Mouse (Mus musculus): ENCODE results near the gene Thap12. TPM values are rescaled to one million over a fixed set of nuclear protein-coding genes. Genes with fewer than 3 reads are reported as not detected.

Thap12 gene
- polyA plus RNA-seq, 1 experiment from 2014 or later: 43.4 TPM

DNA sequence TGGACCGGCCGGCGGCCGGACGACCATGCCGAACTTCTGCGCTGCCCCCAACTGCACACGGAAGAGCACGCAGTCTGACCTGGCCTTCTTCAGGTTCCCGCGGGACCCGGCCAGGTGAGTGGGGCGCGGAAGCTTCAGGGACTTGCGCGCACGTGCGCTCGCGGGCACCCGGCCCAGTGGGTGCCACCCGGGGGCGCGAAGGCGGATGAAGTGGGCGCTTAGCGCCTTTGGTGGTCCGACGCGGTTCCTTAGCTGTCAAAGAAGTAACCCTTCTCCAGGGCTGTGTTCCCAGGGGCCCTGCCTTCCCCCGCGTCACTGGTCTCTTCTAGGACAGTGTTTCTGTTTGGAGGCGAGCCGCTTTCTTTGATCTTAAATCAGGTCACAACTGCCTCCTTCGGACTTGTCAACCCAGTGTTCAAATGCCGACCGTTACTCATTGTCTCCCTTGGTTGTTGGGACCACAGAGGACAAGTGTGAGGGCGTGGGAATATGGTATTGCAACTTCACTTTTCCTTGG lies 520 bp downstream of the Thap12 start:
- under 1% methylated on average over 38 of the region's 38 CpGs for WGBS
- H3K4me3 ChIP-seq (replicated peaks): peak overlapping the region; percentile 98
- H3K27me3 ChIP-seq (replicated peaks): no peaks in the 10 kb centered on the region
- H3K4me2 ChIP-seq (replicated peaks): peak overlapping the region; percentile 61
- peak overlapping the region; percentile 95 for H3K9ac ChIP-seq
- no peaks in the 10 kb centered on the region for H3K9me3 ChIP-seq
- peak overlapping the region; percentile 86 for H3K27ac ChIP-seq
- peak; percentile 26; the same call in 1 of the 2 replicates for ATAC-seq
- H3K4me1 ChIP-seq (replicated peaks): peaks cover 17% of the 10 kb centered on the region
- no peaks in the 10 kb centered on the region for H3K36me3 ChIP-seq

DNA sequence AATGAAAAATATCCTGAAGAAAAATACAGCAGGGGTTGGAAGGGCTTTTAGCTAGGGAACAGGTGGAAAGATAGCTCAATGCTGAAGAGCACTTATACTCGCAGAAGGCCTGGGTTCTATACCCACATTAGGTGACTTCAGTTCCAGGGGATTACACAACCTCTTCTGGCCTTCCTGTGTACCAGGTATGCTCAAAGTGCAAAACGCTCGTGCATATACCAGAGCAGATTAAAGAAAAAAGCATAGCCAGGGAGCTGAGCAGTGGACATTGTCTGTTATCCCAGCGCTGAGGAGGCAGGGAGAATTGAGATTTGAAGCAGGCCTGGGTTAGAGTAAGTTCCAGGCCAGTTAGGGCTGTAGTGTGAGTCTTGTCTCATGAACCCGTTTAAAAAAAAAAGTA lies 1.4 kb downstream of the Thap12 start:
- no peaks in the 10 kb centered on the region for H3K9me3 ChIP-seq
- H3K9ac ChIP-seq: 0 out of 2 replicates have a peak overlapping the region, but pooled peaks have one; percentile 13
- peaks cover 17% of the 10 kb centered on the region for H3K4me1 ChIP-seq (replicated peaks)
- H3K4me3 ChIP-seq (replicated peaks): peak overlapping the region; percentile 98
- WGBS: 60% methylated on average over 5 of the region's 5 CpGs
- ATAC-seq: no peak
- no peaks in the 10 kb centered on the region for H3K36me3 ChIP-seq
- H3K4me2 ChIP-seq (replicated peaks): peak overlapping the region; percentile 61
- H3K27ac ChIP-seq: no peak overlapping the region
- H3K27me3 ChIP-seq (replicated peaks): no peaks in the 10 kb centered on the region

DNA sequence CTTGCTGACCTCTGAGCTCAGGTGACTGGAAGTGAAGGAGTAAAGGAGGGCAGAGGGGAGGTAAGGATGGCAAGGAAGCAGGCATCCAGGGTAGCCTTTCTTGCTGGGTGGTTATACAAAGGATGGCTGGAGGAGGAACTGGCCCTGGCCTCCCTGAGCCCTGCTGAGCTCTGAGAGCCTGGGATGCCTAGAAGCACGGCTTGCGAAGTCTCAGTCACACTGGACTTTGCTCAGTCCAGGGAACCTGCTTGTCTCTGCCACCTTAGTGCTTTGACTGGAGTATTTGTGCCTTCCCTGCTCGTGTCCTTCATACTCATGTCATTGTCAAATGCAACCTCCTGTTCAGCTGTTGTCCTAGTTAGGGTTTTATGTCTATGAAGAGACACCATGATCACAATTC lies 10.8 kb downstream of the Thap12 start:
- Histone ChIP-seq H3K27me3 (replicated peaks) (no peaks in the 10 kb centered on the region), H3K9ac (no peak overlapping the region), H3K9me3 (no peaks in the 10 kb centered on the region), H3K27ac (no peak overlapping the region), H3K4me2 (replicated peaks) (no peak overlapping the region), H3K4me1 (replicated peaks) (no peaks in the 10 kb centered on the region), H3K36me3 (peaks cover 46% of the 10 kb centered on the region), H3K4me3 (replicated peaks) (no peak overlapping the region)
- ATAC-seq: no peak
- 88% methylated on average over 3 of the region's 3 CpGs for WGBS

DNA sequence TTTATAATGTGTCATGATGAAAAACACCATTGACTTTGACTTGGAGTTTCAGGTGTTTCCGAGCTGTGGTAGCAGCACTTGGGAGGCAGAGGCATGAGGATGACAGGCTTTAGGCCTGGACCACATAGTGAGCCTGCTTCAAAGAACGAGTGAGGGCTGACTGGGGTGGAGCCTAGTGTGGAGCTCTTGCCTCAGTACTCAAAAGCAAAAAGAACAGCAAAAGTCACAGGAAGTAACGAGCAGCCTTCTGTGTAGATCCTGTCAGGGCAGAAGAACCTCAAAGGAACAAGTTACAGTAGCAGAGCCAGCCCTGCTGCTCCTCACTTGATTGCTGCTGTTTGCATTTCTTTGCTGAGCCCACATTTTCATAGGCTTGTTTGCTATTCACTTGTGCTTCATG lies 14.5 kb downstream of the Thap12 start:
- Histone ChIP-seq H3K4me3 (replicated peaks) (no peak overlapping the region), H3K27me3 (replicated peaks) (no peaks in the 10 kb centered on the region), H3K4me2 (replicated peaks) (no peak overlapping the region), H3K36me3 (peaks cover 37% of the 10 kb centered on the region), H3K9ac (no peak overlapping the region), H3K4me1 (replicated peaks) (no peaks in the 10 kb centered on the region), H3K9me3 (no peaks in the 10 kb centered on the region), H3K27ac (no peak overlapping the region)
- no peak for ATAC-seq
- 83% methylated on average over 3 of the region's 3 CpGs for WGBS

DNA sequence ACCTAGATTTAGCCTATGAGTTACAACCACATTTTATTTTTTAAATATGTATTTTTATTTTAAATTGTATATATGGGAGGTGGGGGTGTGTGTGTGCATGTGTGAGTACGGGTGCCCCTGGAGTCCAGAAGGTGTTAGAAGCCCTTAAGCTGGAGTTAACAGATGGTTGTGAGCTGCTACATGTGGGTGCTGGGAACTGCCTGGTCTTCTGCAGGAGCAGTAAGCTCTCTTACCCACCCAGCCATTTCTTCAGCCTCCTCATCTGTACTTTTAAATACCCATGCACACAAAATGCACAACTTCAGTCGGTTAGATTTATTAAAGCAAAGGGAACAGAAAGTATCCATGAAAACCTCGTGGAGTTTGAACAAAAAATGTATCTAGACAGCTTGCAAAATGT lies 16.9 kb downstream of the Thap12 start:
- no peak for ATAC-seq
- Histone ChIP-seq H3K27me3 (replicated peaks) (no peaks in the 10 kb centered on the region), H3K9me3 (no peaks in the 10 kb centered on the region), H3K4me1 (replicated peaks) (no peaks in the 10 kb centered on the region), H3K4me3 (replicated peaks) (no peak overlapping the region), H3K9ac (no peak overlapping the region), H3K27ac (no peak overlapping the region), H3K4me2 (replicated peaks) (no peak overlapping the region), H3K36me3 (peaks cover 20% of the 10 kb centered on the region)
- WGBS: 77% methylated on average over 3 of the region's 3 CpGs

DNA sequence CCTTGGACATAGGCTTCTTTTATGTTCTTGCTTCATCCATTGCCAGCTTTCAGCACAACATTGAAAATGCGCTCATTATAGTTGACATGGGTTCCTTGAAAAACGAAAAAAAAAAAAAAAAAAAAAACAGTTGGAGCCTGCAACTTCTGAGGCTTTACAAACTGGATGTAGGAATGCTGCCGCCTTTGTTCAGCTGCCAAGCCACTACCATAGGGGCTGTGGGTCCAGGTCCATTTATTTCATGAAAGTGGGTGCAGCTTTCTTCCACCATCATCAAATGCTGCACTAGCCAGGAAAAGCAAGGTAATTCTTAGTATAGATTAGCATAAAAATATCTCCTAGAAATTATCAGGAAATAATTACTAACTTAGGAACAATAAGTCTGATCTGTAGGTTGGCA lies 17.8 kb downstream of the Thap12 start:
- no peaks in the 10 kb centered on the region for H3K4me1 ChIP-seq (replicated peaks)
- no peak for ATAC-seq
- no peak overlapping the region for H3K4me3 ChIP-seq (replicated peaks)
- no peak overlapping the region for H3K9ac ChIP-seq
- 60% methylated on average over 3 of the region's 3 CpGs for WGBS
- no peaks in the 10 kb centered on the region for H3K27me3 ChIP-seq (replicated peaks)
- no peak overlapping the region for H3K27ac ChIP-seq
- H3K9me3 ChIP-seq: no peaks in the 10 kb centered on the region
- peaks cover 11% of the 10 kb centered on the region; the same call in 1 of the 2 replicates for H3K36me3 ChIP-seq
- no peak overlapping the region for H3K4me2 ChIP-seq (replicated peaks)

DNA sequence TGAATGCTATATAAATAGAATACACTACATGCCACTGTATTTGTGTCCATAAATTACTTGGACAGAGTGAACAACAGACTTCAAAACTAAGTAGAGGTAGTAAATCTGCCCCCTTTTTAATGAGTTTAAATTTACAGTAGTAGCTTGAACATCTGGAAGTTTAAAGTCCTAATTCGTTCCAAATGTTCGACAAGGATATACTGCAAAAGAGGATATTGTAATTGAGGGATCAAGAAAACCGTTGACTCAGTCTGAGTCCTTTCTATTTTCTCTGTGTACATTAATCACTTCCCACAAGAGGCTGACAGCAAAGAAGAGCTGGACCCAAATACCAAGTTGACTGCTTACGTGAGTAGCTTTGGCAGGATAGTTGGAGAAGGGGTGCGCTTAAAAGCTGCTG lies 18.3 kb downstream of the Thap12 start:
- H3K36me3 ChIP-seq: peaks cover 7% of the 10 kb centered on the region; the same call in 1 of the 2 replicates
- H3K9ac ChIP-seq: no peak overlapping the region
- WGBS: 46% methylated on average over 5 of the region's 5 CpGs
- ATAC-seq: no peak
- no peaks in the 10 kb centered on the region for H3K27me3 ChIP-seq (replicated peaks)
- H3K9me3 ChIP-seq: no peaks in the 10 kb centered on the region
- H3K4me2 ChIP-seq (replicated peaks): no peak overlapping the region
- H3K27ac ChIP-seq: no peak overlapping the region
- H3K4me1 ChIP-seq (replicated peaks): no peaks in the 10 kb centered on the region
- H3K4me3 ChIP-seq (replicated peaks): no peak overlapping the region

DNA sequence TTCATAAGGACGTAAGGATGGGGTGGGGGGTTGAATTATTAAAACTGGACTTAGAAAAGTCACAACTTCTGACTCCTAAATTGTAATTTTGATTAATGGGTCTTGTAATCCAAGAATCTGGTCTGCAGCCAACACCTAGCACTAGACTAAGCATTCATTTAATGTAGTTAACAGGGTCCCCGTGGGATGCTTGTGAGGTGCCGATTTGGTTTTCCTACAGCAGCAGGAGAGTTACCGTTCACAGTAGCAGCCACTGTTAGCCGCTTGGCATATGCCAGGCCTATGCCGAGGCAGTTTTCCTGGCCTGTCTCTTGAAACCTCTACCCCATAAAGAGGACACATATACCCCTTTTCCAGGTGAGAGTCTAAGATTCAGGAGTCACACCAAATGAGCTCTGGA lies 18.7 kb downstream of the Thap12 start:
- Histone ChIP-seq H3K9ac (no peak overlapping the region), H3K4me2 (replicated peaks) (no peak overlapping the region), H3K36me3 (peaks cover 3% of the 10 kb centered on the region; the same call in 1 of the 2 replicates), H3K27ac (no peak overlapping the region), H3K4me1 (replicated peaks) (no peaks in the 10 kb centered on the region), H3K4me3 (replicated peaks) (no peak overlapping the region), H3K9me3 (no peaks in the 10 kb centered on the region), H3K27me3 (replicated peaks) (no peaks in the 10 kb centered on the region)
- WGBS: 64% methylated on average over 6 of the region's 6 CpGs
- ATAC-seq: no peak

DNA sequence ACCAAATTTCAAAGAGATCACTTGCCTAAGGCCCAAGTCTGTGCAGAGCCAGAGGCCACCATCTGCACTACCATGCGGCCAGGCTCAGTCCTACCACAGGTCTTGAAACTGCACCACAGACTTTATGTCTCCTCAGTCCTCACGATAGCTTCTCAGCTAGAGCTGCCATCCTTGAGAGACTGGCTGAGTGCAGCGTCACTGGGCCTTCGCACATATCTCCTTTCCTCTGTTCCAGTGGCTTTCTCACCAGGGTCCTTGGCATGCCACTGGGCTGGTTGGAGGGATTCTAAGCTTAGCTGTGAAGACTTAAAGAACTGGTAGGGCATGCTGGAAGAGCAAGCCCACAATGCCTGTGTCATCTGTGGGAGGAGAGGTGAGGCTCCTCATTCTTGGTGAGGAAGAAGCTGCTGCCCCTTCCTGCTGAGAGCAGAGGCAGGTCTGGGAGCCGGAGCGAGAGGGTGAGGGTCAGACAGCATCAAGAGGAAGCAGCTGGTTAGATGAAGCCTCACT lies 22.8 kb downstream of the Thap12 start:
- Histone ChIP-seq H3K36me3 (no peaks in the 10 kb centered on the region), H3K9me3 (no peaks in the 10 kb centered on the region), H3K27ac (no peak overlapping the region), H3K4me1 (replicated peaks) (0 out of 2 replicates have a peak, but pooled peaks cover 2% of the 10 kb centered on the region), H3K4me3 (replicated peaks) (no peak overlapping the region), H3K9ac (no peak overlapping the region), H3K27me3 (replicated peaks) (peaks cover 4% of the 10 kb centered on the region; the same call in 1 of the 2 replicates), H3K4me2 (replicated peaks) (no peak overlapping the region)
- no peak for ATAC-seq
- WGBS: 78% methylated on average over 6 of the region's 6 CpGs

DNA sequence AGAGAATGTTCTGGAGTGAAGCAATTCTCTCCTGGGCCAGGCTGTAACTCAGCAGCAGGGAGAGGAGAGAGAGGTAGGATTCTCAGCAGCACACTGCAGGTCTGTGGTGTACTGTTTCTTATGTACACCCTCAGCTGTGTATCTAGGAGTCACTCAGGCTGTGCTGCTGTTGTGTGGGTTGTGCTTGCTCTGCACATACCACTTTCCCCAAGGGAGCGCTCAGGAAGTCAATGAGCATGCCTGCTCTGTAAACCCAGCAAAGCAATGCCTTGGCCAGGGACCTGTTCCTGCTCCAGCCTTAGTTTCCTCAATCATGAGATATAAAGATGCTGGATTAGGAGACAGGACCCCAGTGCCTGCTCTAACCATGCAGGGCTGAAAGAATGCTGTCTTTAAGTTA lies 25.1 kb downstream of the Thap12 start:
- Histone ChIP-seq H3K27me3 (replicated peaks) (peaks cover 4% of the 10 kb centered on the region; the same call in 1 of the 2 replicates), H3K4me2 (replicated peaks) (no peak overlapping the region), H3K4me3 (replicated peaks) (no peak overlapping the region), H3K27ac (no peak overlapping the region), H3K4me1 (replicated peaks) (0 out of 2 replicates have a peak, but pooled peaks cover 2% of the 10 kb centered on the region), H3K9ac (no peak overlapping the region), H3K9me3 (no peaks in the 10 kb centered on the region), H3K36me3 (no peaks in the 10 kb centered on the region)
- ATAC-seq: no peak
- 65% methylated on average over 1 of the region's 1 CpGs for WGBS

DNA sequence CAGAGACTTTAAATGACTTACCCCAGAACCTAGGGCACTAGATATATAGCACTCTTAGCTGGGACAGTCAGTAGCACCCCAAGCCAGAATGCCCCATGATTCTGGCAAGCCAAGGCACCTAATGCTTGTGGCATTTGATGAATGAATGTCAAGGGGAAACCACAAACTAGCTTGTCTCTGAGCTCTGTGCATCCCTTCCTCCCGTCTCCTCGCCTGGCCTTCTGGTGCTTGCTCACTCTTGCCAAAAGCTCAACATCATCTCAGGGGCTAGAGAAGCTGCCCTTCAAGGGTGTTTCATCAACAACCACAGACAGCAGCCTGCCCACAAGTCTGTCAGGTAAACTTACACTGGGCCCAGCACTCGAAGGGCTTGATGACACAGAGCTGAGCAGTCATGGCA lies 25.6 kb downstream of the Thap12 start:
- no peak overlapping the region for H3K4me3 ChIP-seq (replicated peaks)
- WGBS: 63% methylated on average over 3 of the region's 3 CpGs
- no peaks in the 10 kb centered on the region for H3K36me3 ChIP-seq
- no peak overlapping the region for H3K9ac ChIP-seq
- ATAC-seq: no peak
- no peaks in the 10 kb centered on the region for H3K9me3 ChIP-seq
- peaks cover 4% of the 10 kb centered on the region; the same call in 1 of the 2 replicates for H3K27me3 ChIP-seq (replicated peaks)
- no peak overlapping the region for H3K4me2 ChIP-seq (replicated peaks)
- H3K4me1 ChIP-seq (replicated peaks): 0 out of 2 replicates have a peak, but pooled peaks cover 2% of the 10 kb centered on the region
- H3K27ac ChIP-seq: no peak overlapping the region

DNA sequence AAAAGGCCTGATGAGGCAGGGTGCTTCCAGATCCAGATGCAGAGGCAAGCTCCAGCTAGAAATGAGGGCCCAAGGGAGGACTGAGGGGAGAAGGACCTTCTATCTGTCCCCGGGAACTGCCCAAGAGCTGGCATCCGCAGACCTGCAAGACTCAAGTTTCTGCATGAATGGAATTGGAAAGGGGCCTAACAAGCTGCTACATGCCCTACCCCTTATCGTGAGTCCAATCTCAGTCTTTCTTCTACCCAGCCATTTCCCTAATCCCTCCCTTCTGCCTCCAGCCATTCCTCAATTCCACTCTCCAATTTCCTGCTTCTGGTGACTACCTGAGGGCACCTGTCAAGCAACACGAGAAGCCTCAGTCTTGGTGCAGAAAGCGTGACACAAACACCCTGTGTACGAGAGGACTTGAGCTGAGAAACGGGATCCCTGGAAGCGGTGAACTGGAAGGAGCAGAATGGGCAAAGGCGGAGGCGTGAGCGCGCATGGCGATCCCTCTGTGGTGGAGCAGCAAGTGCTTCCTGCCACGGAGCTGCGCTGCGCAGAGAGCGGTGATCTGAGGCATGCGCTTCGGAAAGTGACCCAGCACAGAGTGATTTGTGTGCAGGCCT lies 26.9 kb downstream of the Thap12 start:
- no peak overlapping the region for H3K27ac ChIP-seq
- H3K9me3 ChIP-seq: no peaks in the 10 kb centered on the region
- no peak for ATAC-seq
- H3K4me2 ChIP-seq (replicated peaks): peak overlapping the region; percentile 33
- no peak overlapping the region for H3K9ac ChIP-seq
- H3K4me1 ChIP-seq (replicated peaks): peaks cover 2% of the 10 kb centered on the region; the same call in 1 of the 2 replicates
- no peaks in the 10 kb centered on the region for H3K36me3 ChIP-seq
- H3K27me3 ChIP-seq (replicated peaks): peaks cover 4% of the 10 kb centered on the region; the same call in 1 of the 2 replicates
- no peak overlapping the region for H3K4me3 ChIP-seq (replicated peaks)
- WGBS: 24% methylated on average over 19 of the region's 19 CpGs

DNA sequence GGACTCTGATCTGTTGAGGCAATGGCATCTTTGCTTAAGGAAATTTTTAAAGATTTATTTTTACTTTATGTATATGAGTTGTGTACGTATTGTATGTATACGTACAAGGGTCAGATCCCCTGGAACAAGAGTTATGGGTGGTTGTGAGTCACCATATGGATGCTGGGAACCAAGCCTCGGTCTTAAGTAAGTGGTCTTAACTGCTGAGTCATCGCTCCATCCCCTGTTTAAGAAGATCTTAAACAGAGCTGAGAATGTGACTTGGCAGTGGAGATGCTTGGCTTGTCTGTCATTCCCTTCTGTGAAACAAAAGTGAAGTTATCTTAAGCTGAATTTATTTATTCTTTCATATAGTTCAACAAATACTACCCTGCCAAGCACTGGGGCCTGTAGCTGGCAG lies 31.1 kb downstream of the Thap12 start:
- Histone ChIP-seq H3K9ac (no peak overlapping the region), H3K4me3 (replicated peaks) (no peak overlapping the region), H3K27ac (no peak overlapping the region), H3K36me3 (no peaks in the 10 kb centered on the region), H3K4me1 (replicated peaks) (peaks cover 2% of the 10 kb centered on the region; the same call in 1 of the 2 replicates), H3K4me2 (replicated peaks) (no peak overlapping the region), H3K27me3 (replicated peaks) (peaks cover 4% of the 10 kb centered on the region; the same call in 1 of the 2 replicates), H3K9me3 (no peaks in the 10 kb centered on the region)
- ATAC-seq: no peak
- 74% methylated on average over 4 of the region's 4 CpGs for WGBS
